Mouse (Mus musculus) liver, adult (tissue): Measurements from ENCODE around the gene Galns.

Source experiments
- GATA4 ChIP-seq: IDR thresholded peaks from 2 replicates; pipeline ENCODE4 v1.6.1; 2014; ENCODE audit warnings: mild to moderate bottlenecking, low read length; ENCODE audit not compliant: insufficient replicate concordance

Gene Galns

GRCm38 (mm10) chr8:122548331-122548730, 62.9 kb downstream of the Galns start:
- no peak for TF ChIP-seq GATA4

DNA sequence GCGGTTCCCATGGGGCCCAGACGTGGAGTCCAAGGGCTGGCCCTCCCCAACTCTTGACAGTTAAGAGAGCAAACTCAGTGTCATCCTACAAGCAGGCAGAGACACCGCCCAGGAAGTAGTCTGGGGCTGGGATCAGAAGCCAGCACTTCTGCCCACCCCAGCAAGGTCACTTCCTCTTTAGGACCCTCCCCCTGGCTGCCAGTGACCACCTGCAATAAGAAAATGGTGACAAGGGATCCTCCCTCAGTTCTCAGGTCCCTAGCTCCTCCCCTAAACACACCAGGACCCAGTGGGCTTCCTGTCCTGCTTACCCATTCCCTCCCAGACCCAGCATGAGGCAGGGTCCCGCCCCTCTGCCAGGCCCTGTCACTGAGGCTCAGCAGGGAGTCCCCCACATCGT, 63.4 kb downstream of the Galns start:
- no peak for TF ChIP-seq GATA4

- TF ChIP-seq GATA4: peak; percentile 16; the same call in 1 of the 2 replicates
Observed at GRCm38 (mm10) chr8:122546811-122547453, 64.3 kb downstream of the Galns start.

- no peak for TF ChIP-seq GATA4
Observed at GRCm38 (mm10) chr8:122546066-122546755, 65.1 kb downstream of the Galns start.

- TF ChIP-seq GATA4: no peak
Observed at GRCm38 (mm10) chr8:122544138-122544537, 67.1 kb downstream of the Galns start.

- TF ChIP-seq GATA4: no peak
Observed at GRCm38 (mm10) chr8:122538310-122539076, 72.8 kb downstream of the Galns start.

- no peak for TF ChIP-seq GATA4
Observed at GRCm38 (mm10) chr8:122537812-122538211, 73.5 kb downstream of the Galns start.

DNA sequence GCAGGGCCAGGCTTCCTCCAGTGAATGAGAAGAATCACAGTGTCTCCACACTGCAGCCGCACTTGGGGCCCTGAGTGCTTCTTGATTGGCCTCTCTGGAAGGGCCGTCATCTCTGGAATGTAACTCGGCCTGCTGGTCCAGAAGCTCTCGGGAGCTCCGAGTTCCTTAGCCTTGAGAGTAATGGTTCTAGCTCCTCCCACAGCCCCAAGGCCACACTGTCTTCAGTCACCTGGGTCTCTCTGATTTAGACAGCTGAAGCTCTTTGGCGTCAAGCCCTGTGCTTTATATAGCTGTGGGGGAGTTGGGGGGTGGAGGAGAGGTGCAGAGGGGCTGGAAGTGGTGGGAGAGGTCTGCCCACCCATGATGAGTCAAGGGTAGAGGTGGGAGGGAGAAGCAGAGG, 74.2 kb downstream of the Galns start:
- no peak for TF ChIP-seq GATA4

GRCm38 (mm10) chr8:122531312-122531711, 80.0 kb downstream of the Galns start:
- TF ChIP-seq GATA4: no peak

GRCm38 (mm10) chr8:122529159-122529558, 82.1 kb downstream of the Galns start:
- no peak for TF ChIP-seq GATA4
